Mouse (Mus musculus) testis, adult 2 months (tissue): ENCODE measurements at regions not wholly inside any gene's neighbourhood (a gene's known extent, or its start where the extent isn't known, plus 50 kb on each side); places are given as distances from the start of the nearest gene placed in this dataset.

Source experiments
- H3K27ac ChIP-seq: fragments of 200-500 bp; 2 replicates; pipeline ENCODE4 v1.5.1; 2012; ENCODE audit warnings: low read depth, low read length; ENCODE audit not compliant: control insufficient read depth, insufficient read depth
- H3K27me3 ChIP-seq: fragments of 200-500 bp; 2 replicates; pipeline ENCODE4 v1.6.1; 2012; ENCODE audit warnings: mild to moderate bottlenecking, low read length, moderate library complexity; ENCODE audit not compliant: control insufficient read depth, insufficient read depth
- H3K36me3 ChIP-seq: fragments of 200-500 bp; 2 replicates; pipeline ENCODE4 v1.6.1; 2012; ENCODE audit warnings: mild to moderate bottlenecking, low read length; ENCODE audit not compliant: control insufficient read depth, insufficient read depth
- H3K4me1 ChIP-seq: fragments of 200-500 bp; 2 replicates; pipeline ENCODE4 v1.6.1; 2012; ENCODE audit warnings: low read length; ENCODE audit not compliant: control insufficient read depth, insufficient read depth
- H3K4me3 ChIP-seq: fragments of 200-500 bp; 2 replicates; pipeline ENCODE4 v1.5.1; 2012; ENCODE audit warnings: low read depth, mild to moderate bottlenecking, low read length, moderate library complexity, mixed read lengths; ENCODE audit not compliant: control insufficient read depth
- CTCF ChIP-seq: fragments of 200-500 bp; IDR thresholded peaks from 2 replicates; pipeline ENCODE4 v1.5.1; 2012; ENCODE audit warnings: low read depth, mild to moderate bottlenecking, inconsistent platforms, low read length, moderate library complexity; ENCODE audit not compliant: control insufficient read depth, insufficient read depth, insufficient replicate concordance
- POLR2A ChIP-seq: fragments of 200-500 bp; IDR thresholded peaks from 2 replicates; pipeline ENCODE4 v1.6.1; 2012; ENCODE audit warnings: low read depth, mild to moderate bottlenecking, inconsistent platforms, low read length, moderate library complexity; ENCODE audit not compliant: control insufficient read depth

- Histone ChIP-seq H3K4me1 (no peaks in the 10 kb centered on the region), H3K36me3 (no peaks in the 10 kb centered on the region), H3K27me3 (no peaks in the 10 kb centered on the region), H3K27ac (no peak overlapping the region), H3K4me3 (no peak overlapping the region)
- TF ChIP-seq POLR2A (no peak), CTCF (no peak)
These were observed 126.0 kb downstream of the Slc38a4 start for GRCm38 (mm10) chr15:96929788-96930187.

- H3K36me3 ChIP-seq, result no peaks in the 10 kb centered on the region
- no peak overlapping the region for H3K27ac ChIP-seq
- no peaks in the 10 kb centered on the region for H3K4me1 ChIP-seq
- H3K4me3 ChIP-seq, result no peak overlapping the region
- TF ChIP-seq CTCF, result no peak
- no peaks in the 10 kb centered on the region for H3K27me3 ChIP-seq
These were observed 127.1 kb downstream of the Slc38a4 start for GRCm38 (mm10) chr15:96928692-96929091.

- Histone ChIP-seq H3K4me3 (no peak overlapping the region), H3K4me1 (no peaks in the 10 kb centered on the region), H3K27me3 (no peaks in the 10 kb centered on the region), H3K36me3 (no peaks in the 10 kb centered on the region), H3K27ac (no peak overlapping the region)
- TF ChIP-seq POLR2A, result no peak
- TF ChIP-seq CTCF, result no peak
These were observed 128.1 kb downstream of the Slc38a4 start for GRCm38 (mm10) chr15:96927674-96928073.

DNA sequence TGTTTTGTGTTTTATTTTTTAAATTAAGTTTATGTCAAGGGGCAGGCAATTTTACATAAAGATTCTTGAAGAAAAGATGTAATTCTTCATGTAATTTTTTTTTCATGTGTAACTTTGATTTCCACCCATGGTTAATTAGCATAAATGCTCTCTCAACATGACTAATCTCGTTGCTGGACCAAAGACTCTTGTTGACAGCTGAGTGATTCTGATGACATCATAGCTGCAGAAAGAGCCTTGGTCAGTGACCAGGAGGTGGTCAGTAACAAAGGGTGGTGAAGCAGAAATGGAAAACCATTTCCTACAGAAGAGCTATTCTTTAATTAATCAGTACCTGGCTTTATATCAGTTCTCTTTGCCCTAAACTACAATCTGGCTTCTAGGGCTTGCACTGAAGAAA is 129.1 kb downstream of the Slc38a4 start:
- Histone ChIP-seq H3K4me3 (no peak overlapping the region), H3K27ac (no peak overlapping the region), H3K36me3 (no peaks in the 10 kb centered on the region), H3K27me3 (no peaks in the 10 kb centered on the region), H3K4me1 (no peaks in the 10 kb centered on the region)
- TF ChIP-seq CTCF (no peak), POLR2A (no peak)

GRCm38 (mm10) chr15:96916586-96916985 is 139.2 kb downstream of the Slc38a4 start:
- Histone ChIP-seq H3K27ac (no peak overlapping the region), H3K36me3 (no peaks in the 10 kb centered on the region), H3K4me1 (no peaks in the 10 kb centered on the region), H3K4me3 (no peak overlapping the region), H3K27me3 (no peaks in the 10 kb centered on the region)
- no peak for TF ChIP-seq CTCF
- TF ChIP-seq POLR2A, result no peak

- Histone ChIP-seq H3K4me1 (no peaks in the 10 kb centered on the region), H3K27ac (no peak overlapping the region)
- TF ChIP-seq POLR2A (no peak), CTCF (no peak)
These were observed 140.2 kb downstream of the Slc38a4 start for GRCm38 (mm10) chr15:96915544-96915943.

GRCm38 (mm10) chr15:96914988-96915387 is 140.8 kb downstream of the Slc38a4 start:
- Histone ChIP-seq H3K36me3 (no peaks in the 10 kb centered on the region), H3K27ac (no peak overlapping the region), H3K4me1 (no peaks in the 10 kb centered on the region), H3K27me3 (no peaks in the 10 kb centered on the region), H3K4me3 (no peak overlapping the region)
- TF ChIP-seq POLR2A, result no peak
- no peak for TF ChIP-seq CTCF

More at GRCm38 (mm10) chr15:96915544-96915943, 140.2 kb downstream of the Slc38a4 start:
- Histone ChIP-seq H3K36me3 (no peaks in the 10 kb centered on the region), H3K4me3 (no peak overlapping the region), H3K27me3 (no peaks in the 10 kb centered on the region)

- no peaks in the 10 kb centered on the region for H3K36me3 ChIP-seq
- TF ChIP-seq POLR2A (no peak), CTCF (no peak)
- H3K4me1 ChIP-seq, result no peaks in the 10 kb centered on the region; the same call in 1 of the 2 replicates
- H3K4me3 ChIP-seq, result no peak overlapping the region
- H3K27me3 ChIP-seq, result no peaks in the 10 kb centered on the region
- no peak overlapping the region for H3K27ac ChIP-seq
These were observed 150.2 kb downstream of the Slc38a4 start for GRCm38 (mm10) chr15:96905520-96905919.
